Mouse (Mus musculus): ENCODE results near the gene Rorc. TPM values are rescaled to one million over a fixed set of nuclear protein-coding genes. Genes with fewer than 3 reads are reported as not detected.

The Rorc gene
- total and polyA plus RNA-seq, 3 experiments: not detected

GRCm38 (mm10) chr3:94377028-94377923 lies 4.7 kb downstream of the Rorc start:
- H3K27ac ChIP-seq (ENCODE audit: control insufficient read depth, low read depth, low read length): no peak overlapping the region
- TF ChIP-seq MEF2A (IDR thresholded peaks at IDR 0.05; ENCODE audit: extremely low read depth, insufficient replicate concordance, low read depth, low read length, poor library complexity, severe bottlenecking) (no peak), BHLHE40 (IDR thresholded peaks at IDR 0.05; ENCODE audit: borderline replicate concordance, low read depth, low read length) (no peak), JUND (IDR thresholded peaks at IDR 0.05; ENCODE audit: low read depth, low read length) (no peak), RAD21 (IDR thresholded peaks at IDR 0.05; ENCODE audit: low read depth, low read length) (no peak), MYC (IDR thresholded peaks at IDR 0.05; ENCODE audit: low read depth, low read length) (no peak), E2F4 (IDR thresholded peaks at IDR 0.05; ENCODE audit: borderline replicate concordance, low read depth, low read length) (no peak), TCF12 (IDR thresholded peaks at IDR 0.05; ENCODE audit: low read depth, low read length) (no peak), ELF1 (IDR thresholded peaks at IDR 0.05; ENCODE audit: low read depth, low read length) (no peak), POLR2AphosphoS2 (IDR thresholded peaks at IDR 0.05; ENCODE audit: low read length) (no peak), CTCF (IDR thresholded peaks at IDR 0.05 in 2 of 3, conservative IDR thresholded peaks at IDR 0.05 in 1 of 3; ENCODE audit: control insufficient read depth in 1 of 3, insufficient read depth in 1 of 3, low read depth in 2 of 3, low read length in 3 of 3, poor library complexity in 1 of 3, severe bottlenecking in 1 of 3) (no peak), GABPA (IDR thresholded peaks at IDR 0.05; ENCODE audit: low read depth, low read length) (no peak), CHD1 (IDR thresholded peaks at IDR 0.05; ENCODE audit: low read depth, low read length) (no peak)
- H3K9ac ChIP-seq (ENCODE audit: control insufficient read depth, low read depth, low read length, poor library complexity, severe bottlenecking): no peak overlapping the region
- no peaks in the 10 kb centered on the region for H3K9me3 ChIP-seq (replicated peaks; ENCODE audit: insufficient read depth, low read length)
- no peaks in the 10 kb centered on the region for H3K79me2 ChIP-seq (ENCODE audit: control insufficient read depth, insufficient read depth, low read length, poor library complexity)
- H3K36me3 ChIP-seq (ENCODE audit: control insufficient read depth in 1 of 2, insufficient read depth in 2 of 2, low read length in 2 of 2): no peaks in the 10 kb centered on the region
- H3K4me3 ChIP-seq (ENCODE audit: control insufficient read depth in 1 of 2, insufficient read depth in 1 of 2, low read depth in 2 of 2, low read length in 2 of 2): no peak overlapping the region
- no peak for DNase-seq (ENCODE audit: low read depth, low spot score)
- H3K4me1 ChIP-seq (ENCODE audit: control insufficient read depth in 1 of 2, insufficient read depth in 2 of 2, low read length in 2 of 2): no peaks in the 10 kb centered on the region
- peaks cover 0 to 3% of the 10 kb centered on the region in 2 experiments; a peak in 1 of 4 replicates for H3K27me3 ChIP-seq (ENCODE audit: control insufficient read depth in 1 of 2, insufficient read depth in 2 of 2, low read length in 2 of 2)

- Histone ChIP-seq H3K4me1 (ENCODE audit: control insufficient read depth in 1 of 2, insufficient read depth in 2 of 2, low read length in 2 of 2) (no peaks in the 10 kb centered on the region), H3K79me2 (ENCODE audit: control insufficient read depth, insufficient read depth, low read length, poor library complexity) (no peaks in the 10 kb centered on the region), H3K4me3 (ENCODE audit: control insufficient read depth in 1 of 2, insufficient read depth in 1 of 2, low read depth in 2 of 2, low read length in 2 of 2) (no peak overlapping the region), H3K9me3 (replicated peaks; ENCODE audit: insufficient read depth, low read length) (no peaks in the 10 kb centered on the region), H3K36me3 (ENCODE audit: control insufficient read depth in 1 of 2, insufficient read depth in 2 of 2, low read length in 2 of 2) (no peaks in the 10 kb centered on the region), H3K27me3 (ENCODE audit: control insufficient read depth in 1 of 2, insufficient read depth in 2 of 2, low read length in 2 of 2) (peaks cover 0 to 3% of the 10 kb centered on the region in 2 experiments; a peak in 2 of 4 replicates), H3K9ac (ENCODE audit: control insufficient read depth, low read depth, low read length, poor library complexity, severe bottlenecking) (no peak overlapping the region), H3K27ac (ENCODE audit: control insufficient read depth, low read depth, low read length) (no peak overlapping the region)
- TF ChIP-seq ETS1 (IDR thresholded peaks at IDR 0.05; ENCODE audit: low read depth, low read length) (no peak), JUND (IDR thresholded peaks at IDR 0.05; ENCODE audit: low read depth, low read length) (no peak), MAX (IDR thresholded peaks at IDR 0.05; ENCODE audit: low read length) (no peak), RCOR1 (IDR thresholded peaks at IDR 0.05; ENCODE audit: low read depth, low read length) (no peak), MYC (IDR thresholded peaks at IDR 0.05; ENCODE audit: low read depth, low read length) (no peak), MAZ (IDR thresholded peaks at IDR 0.05; ENCODE audit: low read depth, low read length) (no peak)
- no peak for DNase-seq (ENCODE audit: low read depth, low spot score)
These were observed 7.4 kb downstream of the Rorc start for GRCm38 (mm10) chr3:94379831-94380510.

Data from MEL (cell line).